Mouse (Mus musculus) hindbrain, embryonic 14.5 days (tissue): ENCODE data around the gene Exoc6. TPM values are rescaled to one million over a fixed set of nuclear protein-coding genes. Genes with fewer than 3 reads are reported as not detected.
"Not testable (repeated sequence)": the region's sequence is repeated elsewhere in the genome, so short reads cannot be mapped to it uniquely, and the experiment has no call there.

Experiments
- ATAC-seq: fragments of 200-750 bp; cut with Nextera tagmentation; 2 replicates; pipeline ENCODE4 v1.8.0; 2017; ENCODE audit warnings: moderate number of reproducible peaks, mild to moderate bottlenecking, moderate TSS enrichment, moderate library complexity; ENCODE audit not compliant: low FRiP score
- DNase-seq: peaks from one replicate; pipeline ENCODE4 v3.0.0-alpha.2; 2015; ENCODE audit warnings: low spot score
- H3K27ac ChIP-seq: fragments of 300-500 bp; sonication (generic); 2 replicates; pipeline ENCODE4 v1.5.1; 2014; ENCODE audit warnings: mild to moderate bottlenecking, moderate library complexity
- H3K27me3 ChIP-seq: fragments of 300-500 bp; sonication (generic); 2 replicates; pipeline ENCODE4 v1.6.1; 2014; ENCODE audit warnings: mild to moderate bottlenecking, low read length, mixed read lengths; ENCODE audit not compliant: control insufficient read depth, insufficient read depth
- H3K36me3 ChIP-seq: fragments of 300-500 bp; sonication (generic); replicated peaks from 2 replicates; pipeline ENCODE4 v1.6.1; 2014; ENCODE audit not compliant: control insufficient read depth, insufficient read depth
- H3K4me1 ChIP-seq: fragments of 300-500 bp; sonication (generic); replicated peaks from 2 replicates; pipeline ENCODE4 v1.6.1; 2014; ENCODE audit warnings: antibody characterized with exemption, low read length, mixed read lengths; ENCODE audit not compliant: control insufficient read depth, insufficient read depth
- H3K4me2 ChIP-seq: fragments of 300-500 bp; sonication (generic); replicated peaks from 2 replicates; pipeline ENCODE4 v1.6.1; 2014; ENCODE audit warnings: mild to moderate bottlenecking, moderate library complexity
- H3K4me3 ChIP-seq: fragments of 300-500 bp; sonication (generic); replicated peaks from 2 replicates; pipeline ENCODE4 v1.5.1; 2014; ENCODE audit warnings: mild to moderate bottlenecking, low read length
- H3K9ac ChIP-seq: fragments of 300-500 bp; sonication (generic); 2 replicates; pipeline ENCODE4 v1.6.1; 2014
- H3K9me3 ChIP-seq: fragments of 300-500 bp; sonication (generic); 2 replicates; pipeline ENCODE4 v1.6.1; 2016; ENCODE audit warnings: low read length; ENCODE audit not compliant: control insufficient read depth
- WGBS: fragments of 180-500 bp; shearing (Covaris S2); extraction: QIAGEN DNeasy Blood & Tissue Kit; methylation state at CpG from one replicate; pipeline ENCODE4 v1.1.7; 2014; 5-methylcytosine and 5-hydroxymethylcytosine counted together
- polyA plus RNA-seq: library from polyadenylated mRNA; unstranded; fragments of >200 nt; fragmentation: Nextera tagmentation; extraction: Ambion mirVana; gene quantifications from 2 replicates; pipeline ENCODE4 v1.2.1, GENCODE M21; 2014

Gene Exoc6
- polyA plus RNA-seq, 1 experiment from 2014 or later: 25.5 TPM

DNA sequence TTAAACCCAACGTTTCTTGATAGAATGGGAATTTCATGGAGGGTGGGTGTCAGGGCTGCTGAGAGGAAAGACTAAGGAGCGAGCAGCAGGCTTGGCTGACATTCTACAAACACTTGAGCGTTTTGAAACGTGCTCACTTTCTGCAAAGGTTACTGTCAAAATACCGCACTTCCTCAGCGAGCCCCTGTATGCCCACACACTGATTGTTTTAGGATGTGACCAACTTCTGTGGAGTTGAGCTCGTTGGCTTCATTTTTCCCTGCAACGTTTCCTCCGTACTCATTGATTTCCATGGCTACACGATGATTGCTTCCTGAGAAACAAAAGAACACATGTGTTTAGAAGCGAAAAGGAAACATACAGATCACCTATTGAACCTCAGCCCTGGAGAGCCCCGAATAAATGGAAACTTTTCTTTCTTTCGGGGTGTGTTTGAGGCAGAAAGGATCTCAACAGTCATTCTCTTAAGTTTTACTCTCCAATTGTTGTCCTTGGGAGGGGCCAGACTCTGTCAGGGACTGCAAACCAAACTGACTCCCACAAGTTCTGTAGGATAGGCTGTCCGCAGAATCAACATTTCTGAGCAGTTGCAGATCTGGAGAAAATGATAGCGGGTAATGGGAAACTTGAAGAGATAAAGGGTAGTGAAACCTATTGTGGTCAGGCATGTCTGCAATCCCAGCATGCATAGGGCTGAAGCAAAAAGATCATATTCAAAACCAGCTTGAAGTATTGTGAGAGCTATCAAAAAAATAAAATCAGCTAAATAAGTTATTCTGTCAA lies 26.7 kb upstream of the Exoc6 start:
- Histone ChIP-seq H3K4me2 (no peak overlapping the region), H3K36me3 (no peaks in the 10 kb centered on the region), H3K9me3 (no peaks in the 10 kb centered on the region), H3K27me3 (no peaks in the 10 kb centered on the region), H3K9ac (no peak overlapping the region), H3K4me1 (no peaks in the 10 kb centered on the region), H3K4me3 (no peak overlapping the region), H3K27ac (no peak overlapping the region)
- DNase-seq (no peak), ATAC-seq (no peak)
- WGBS: 83% methylated on average over 15 of the region's 15 CpGs

DNA sequence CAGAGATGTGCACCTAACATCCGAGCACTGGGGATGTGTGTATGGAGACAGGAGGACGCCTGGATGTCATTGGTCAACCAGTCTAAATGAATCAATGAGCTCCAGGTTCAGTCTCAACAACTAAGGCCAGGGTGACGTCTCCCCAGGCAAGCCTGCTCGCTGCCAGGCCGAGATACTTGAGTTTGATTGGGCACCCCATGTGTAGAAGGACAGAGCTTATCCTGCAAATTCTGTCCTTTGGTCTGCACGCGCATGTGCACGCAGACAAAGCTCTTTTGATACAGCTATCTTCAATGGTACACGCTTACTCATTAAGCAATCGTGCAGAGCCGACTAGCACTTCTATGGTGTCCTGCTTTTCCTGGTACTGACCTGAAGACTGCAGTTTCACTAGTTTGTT lies 24.3 kb upstream of the Exoc6 start:
- no peak for ATAC-seq
- no peaks in the 10 kb centered on the region for H3K4me1 ChIP-seq
- no peaks in the 10 kb centered on the region for H3K36me3 ChIP-seq
- H3K9ac ChIP-seq: no peak overlapping the region
- no peak overlapping the region for H3K4me3 ChIP-seq
- 83% methylated on average over 11 of the region's 11 CpGs for WGBS
- H3K27ac ChIP-seq: no peak overlapping the region
- DNase-seq: no peak
- H3K27me3 ChIP-seq: no peaks in the 10 kb centered on the region
- H3K4me2 ChIP-seq: no peak overlapping the region
- H3K9me3 ChIP-seq: no peaks in the 10 kb centered on the region

DNA sequence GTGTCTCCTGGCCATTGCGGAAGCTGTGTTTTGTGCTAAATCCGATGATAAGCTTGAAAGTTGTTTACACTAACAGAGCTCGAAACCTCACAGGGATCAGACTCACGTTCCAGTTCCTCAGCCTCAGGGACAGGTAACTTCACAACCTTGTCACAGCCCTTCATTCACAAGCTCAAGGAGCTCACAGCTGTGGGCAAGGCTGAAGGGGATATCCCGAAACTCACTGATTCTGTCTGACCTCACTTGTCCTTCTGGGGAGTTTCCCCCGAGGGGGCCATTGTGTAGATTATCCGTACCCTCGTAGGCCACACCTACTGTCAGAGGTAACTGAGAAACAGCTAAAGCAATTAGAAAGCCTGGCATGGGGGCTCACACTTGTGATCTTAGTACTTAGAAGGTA lies 23.4 kb upstream of the Exoc6 start:
- H3K27me3 ChIP-seq: no peaks in the 10 kb centered on the region
- ATAC-seq: no peak
- DNase-seq: no peak
- 40% methylated on average over 8 of the region's 8 CpGs for WGBS
- H3K4me1 ChIP-seq: no peaks in the 10 kb centered on the region
- H3K36me3 ChIP-seq: no peaks in the 10 kb centered on the region
- no peak overlapping the region for H3K4me3 ChIP-seq
- H3K9me3 ChIP-seq: no peaks in the 10 kb centered on the region
- no peak overlapping the region for H3K4me2 ChIP-seq
- H3K9ac ChIP-seq: no peak overlapping the region
- no peak overlapping the region for H3K27ac ChIP-seq

DNA sequence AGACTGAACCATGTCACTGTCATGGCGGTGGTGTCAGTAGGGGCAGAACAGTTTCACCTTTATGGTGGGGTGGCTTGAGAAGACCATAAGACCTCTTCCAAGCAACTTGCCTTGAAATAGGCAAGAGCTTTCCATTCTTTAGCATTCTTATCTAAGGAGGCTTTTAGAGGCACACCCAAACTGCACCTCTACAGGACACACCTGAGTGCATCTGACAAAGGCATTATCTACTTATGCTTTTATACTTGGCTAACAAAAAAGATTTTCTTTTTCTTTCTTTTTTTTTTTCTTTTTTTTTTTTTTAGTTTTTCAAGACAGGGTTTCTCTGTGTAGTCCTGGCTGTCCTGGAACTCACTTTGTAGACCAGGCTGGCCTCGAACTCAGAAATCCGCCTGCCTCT lies 22.5 kb upstream of the Exoc6 start:
- not testable (repeated sequence) for H3K4me1 ChIP-seq, H3K4me3 ChIP-seq, ATAC-seq, H3K9ac ChIP-seq, H3K4me2 ChIP-seq, DNase-seq, H3K36me3 ChIP-seq, H3K27me3 ChIP-seq, H3K9me3 ChIP-seq, H3K27ac ChIP-seq
- WGBS: 91% methylated on average over 3 of the region's 3 CpGs

DNA sequence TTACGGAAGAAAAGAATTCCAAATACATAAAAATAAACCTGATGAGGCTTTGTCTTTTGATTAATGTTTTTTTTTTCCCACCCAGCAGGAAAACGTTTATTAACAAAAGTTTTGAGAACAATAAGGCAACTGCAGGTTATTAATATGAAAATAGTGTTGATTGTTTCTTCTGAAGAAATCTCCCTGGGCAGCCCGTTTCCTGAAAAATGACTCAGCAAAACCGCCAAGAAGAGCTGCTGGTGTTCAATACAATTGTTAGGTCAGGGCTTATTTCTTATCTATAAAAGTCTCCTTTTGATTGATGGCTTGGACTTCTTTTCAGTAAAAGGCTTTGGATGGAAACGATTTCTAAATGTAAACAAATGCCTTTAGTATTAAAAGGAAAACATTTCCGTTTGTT lies 21.6 kb upstream of the Exoc6 start:
- H3K4me2 ChIP-seq: no peak overlapping the region
- H3K4me3 ChIP-seq: no peak overlapping the region
- WGBS: 56% methylated on average over 6 of the region's 6 CpGs
- peaks cover 6% of the 10 kb centered on the region; the same call in 1 of the 2 replicates for H3K27me3 ChIP-seq
- no peaks in the 10 kb centered on the region for H3K36me3 ChIP-seq
- H3K9ac ChIP-seq: no peak overlapping the region
- no peak overlapping the region for H3K27ac ChIP-seq
- no peak for ATAC-seq
- H3K9me3 ChIP-seq: no peaks in the 10 kb centered on the region
- no peak for DNase-seq
- H3K4me1 ChIP-seq: no peaks in the 10 kb centered on the region

DNA sequence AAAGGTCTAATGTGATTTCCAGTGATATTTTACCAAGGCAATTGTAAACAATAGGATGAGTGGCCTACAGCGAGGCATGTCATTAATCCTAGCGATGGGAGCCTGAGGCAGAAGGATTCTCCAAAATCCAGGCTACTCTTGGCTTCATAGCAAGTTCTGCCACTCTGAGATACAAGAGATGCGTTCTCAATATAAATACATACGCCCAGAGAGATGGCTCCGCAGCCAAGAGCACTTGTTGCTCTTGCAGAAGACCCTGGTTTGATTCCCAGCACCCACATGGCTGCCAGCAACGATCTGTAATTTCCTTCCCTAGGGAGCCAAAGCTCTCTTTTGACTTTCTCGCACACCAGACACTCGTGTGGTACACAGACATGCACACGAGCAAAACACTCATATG lies 20.9 kb upstream of the Exoc6 start:
- Histone ChIP-seq H3K4me3 (no peak overlapping the region), H3K36me3 (no peaks in the 10 kb centered on the region), H3K4me2 (no peak overlapping the region), H3K4me1 (no peaks in the 10 kb centered on the region), H3K27ac (no peak overlapping the region), H3K9me3 (no peaks in the 10 kb centered on the region), H3K9ac (no peak overlapping the region), H3K27me3 (peaks cover 6% of the 10 kb centered on the region; the same call in 1 of the 2 replicates)
- ATAC-seq (no peak), DNase-seq (no peak)
- 93% methylated on average over 9 of the region's 9 CpGs for WGBS

DNA sequence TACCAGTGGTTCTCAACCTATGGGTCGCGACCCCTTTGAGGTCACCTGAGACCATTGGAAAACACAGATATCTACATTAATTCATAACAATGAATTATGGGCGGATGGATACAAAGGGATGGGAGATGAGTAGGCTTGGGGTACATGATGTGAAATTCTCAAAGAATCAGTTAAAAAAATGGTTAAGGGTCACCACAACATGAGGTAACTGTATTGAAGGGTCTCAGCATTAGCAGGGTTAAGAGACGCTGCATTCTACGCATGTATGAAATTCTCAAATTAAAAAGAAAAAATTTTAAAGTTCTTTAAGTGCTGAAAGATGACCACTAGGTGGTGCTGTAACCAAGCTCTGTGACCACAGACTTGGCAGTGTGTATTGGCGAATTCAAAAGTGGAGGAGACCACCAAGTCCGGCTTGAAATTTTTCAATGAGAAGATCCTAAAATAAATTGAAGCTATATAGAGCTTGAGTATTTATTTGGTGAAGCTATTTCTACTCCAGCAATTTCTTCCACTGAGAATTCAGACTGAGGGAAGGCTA lies 20.2 kb upstream of the Exoc6 start:
- ATAC-seq (no peak), DNase-seq (peak; percentile 84)
- Histone ChIP-seq H3K9ac (no peak overlapping the region), H3K36me3 (no peaks in the 10 kb centered on the region), H3K4me1 (no peaks in the 10 kb centered on the region), H3K4me2 (no peak overlapping the region), H3K27ac (no peak overlapping the region), H3K9me3 (no peaks in the 10 kb centered on the region), H3K4me3 (no peak overlapping the region), H3K27me3 (peaks cover 8% of the 10 kb centered on the region; the same call in 1 of the 2 replicates)
- WGBS: 50% methylated on average over 7 of the region's 7 CpGs

DNA sequence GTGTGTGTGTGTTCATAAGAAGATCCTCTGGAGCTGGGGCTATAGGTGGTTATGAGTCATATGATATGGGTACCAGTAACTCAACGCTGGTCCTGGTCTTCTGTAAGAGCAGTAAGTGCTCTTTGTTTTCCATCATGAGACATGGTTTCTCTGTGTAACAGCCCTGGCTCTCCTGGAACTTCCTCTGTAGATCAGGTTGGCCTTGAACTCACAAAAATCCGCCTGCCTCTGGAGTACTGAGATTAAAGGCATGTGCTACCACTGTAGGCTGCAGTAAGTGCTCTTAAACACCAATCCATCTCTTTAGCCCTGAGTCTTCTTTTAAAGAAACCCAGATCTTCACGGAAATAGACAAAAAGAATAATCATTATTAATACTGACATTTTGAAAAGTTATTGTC lies 19.6 kb upstream of the Exoc6 start:
- no peak overlapping the region for H3K4me2 ChIP-seq
- H3K4me1 ChIP-seq: no peaks in the 10 kb centered on the region
- no peak for ATAC-seq
- 84% methylated on average over 3 of the region's 3 CpGs for WGBS
- no peaks in the 10 kb centered on the region for H3K9me3 ChIP-seq
- no peaks in the 10 kb centered on the region for H3K36me3 ChIP-seq
- DNase-seq: no peak
- H3K4me3 ChIP-seq: no peak overlapping the region
- H3K27me3 ChIP-seq: peaks cover 11% of the 10 kb centered on the region; the same call in 1 of the 2 replicates
- no peak overlapping the region for H3K27ac ChIP-seq
- H3K9ac ChIP-seq: no peak overlapping the region

DNA sequence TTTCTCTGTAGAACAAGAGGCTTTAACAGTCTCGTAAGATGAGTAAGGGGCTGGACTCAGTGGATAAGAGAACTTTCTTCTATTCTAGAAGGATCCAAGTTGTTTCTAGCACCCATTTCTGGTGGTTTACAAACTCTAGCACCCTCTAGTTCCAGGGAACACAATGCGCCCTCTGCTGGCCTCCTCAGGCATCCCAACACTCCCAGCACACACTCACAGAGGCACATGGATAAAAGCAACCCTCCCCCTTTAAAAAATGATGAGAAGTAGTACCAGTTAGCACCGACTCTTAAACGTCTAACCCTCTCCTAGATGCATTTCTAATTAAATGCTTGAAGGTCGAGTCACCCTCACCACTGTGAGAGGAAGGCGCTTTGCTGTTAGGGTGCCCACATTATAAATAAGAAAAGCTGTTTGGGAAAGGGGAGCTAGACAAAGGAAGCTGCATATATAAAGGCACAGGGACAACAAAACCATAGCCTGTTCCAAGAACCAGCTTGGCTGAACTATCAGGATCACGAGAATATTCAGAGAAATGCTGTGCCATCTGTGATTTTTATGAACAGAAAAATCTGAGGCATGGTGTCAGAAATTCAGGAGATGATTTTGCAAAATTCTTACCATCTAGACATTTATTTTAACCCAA lies 18.9 kb upstream of the Exoc6 start:
- H3K27me3 ChIP-seq: peaks cover 11% of the 10 kb centered on the region; the same call in 1 of the 2 replicates
- H3K4me2 ChIP-seq: no peak overlapping the region
- WGBS: 53% methylated on average over 7 of the region's 7 CpGs

More for the DNA sequence above, 18.9 kb upstream of the Exoc6 start:
- Histone ChIP-seq H3K9ac (no peak overlapping the region), H3K36me3 (no peaks in the 10 kb centered on the region), H3K9me3 (no peaks in the 10 kb centered on the region), H3K4me1 (0 out of 2 replicates have a peak, but pooled peaks cover 3% of the 10 kb centered on the region), H3K4me3 (no peak overlapping the region), H3K27ac (no peak overlapping the region)
- DNase-seq (no peak), ATAC-seq (no peak)
